Mouse (Mus musculus) embryonic facial prominence, embryonic 12.5 days (tissue): Measurements from ENCODE around the gene Lmnb2. TPM values are rescaled to one million over a fixed set of nuclear protein-coding genes. Genes with fewer than 3 reads are reported as not detected.

Experiments
- ATAC-seq: fragments of 200-750 bp; cut with Nextera tagmentation; 2 replicates; pipeline ENCODE4 v1.8.0; 2017; ENCODE audit not compliant: insufficient number of reproducible peaks, insufficient read depth, low FRiP score, low TSS enrichment
- H3K27ac ChIP-seq: fragments of 300-500 bp; sonication (generic); 2 replicates; pipeline ENCODE4 v1.5.1; 2016; ENCODE audit warnings: mild to moderate bottlenecking
- H3K27me3 ChIP-seq: fragments of 300-500 bp; sonication (generic); 2 replicates; pipeline ENCODE4 v1.6.1; 2016; ENCODE audit warnings: mild to moderate bottlenecking, moderate library complexity
- H3K36me3 ChIP-seq: fragments of 300-500 bp; sonication (generic); 2 replicates; pipeline ENCODE4 v1.6.1; 2016; ENCODE audit warnings: mild to moderate bottlenecking
- H3K4me1 ChIP-seq: fragments of 300-500 bp; sonication (generic); 2 replicates; pipeline ENCODE4 v1.6.1; 2016
- H3K4me2 ChIP-seq: fragments of 300-500 bp; sonication (generic); replicated peaks from 2 replicates; pipeline ENCODE4 v1.6.1; 2016; ENCODE audit warnings: mild to moderate bottlenecking, moderate library complexity
- H3K4me3 ChIP-seq: fragments of 300-500 bp; sonication (generic); 2 replicates; pipeline ENCODE4 v1.5.1; 2016; ENCODE audit warnings: mild to moderate bottlenecking
- H3K9ac ChIP-seq: fragments of 300-500 bp; sonication (generic); 2 replicates; pipeline ENCODE4 v1.6.1; 2016; ENCODE audit warnings: mild to moderate bottlenecking, moderate library complexity
- H3K9me3 ChIP-seq: fragments of 300-500 bp; sonication (generic); 2 replicates; pipeline ENCODE4 v1.6.1; 2016; ENCODE audit warnings: mild to moderate bottlenecking, moderate library complexity
- WGBS: fragments of 180-500 bp; shearing (Covaris S2); methylation state at CpG from one replicate; pipeline ENCODE4 v1.1.7; 2016; 5-methylcytosine and 5-hydroxymethylcytosine counted together
- polyA plus RNA-seq: library from polyadenylated mRNA; unstranded; fragments of >200 nt; fragmentation: Nextera tagmentation; extraction: Ambion mirVana; gene quantifications from 2 replicates; pipeline ENCODE4 v1.2.1, GENCODE M21; 2016

Gene Lmnb2
- polyA plus RNA-seq, 1 experiment from 2014 or later: 70.3 TPM

- no peak overlapping the region for H3K9ac ChIP-seq
- no peak for ATAC-seq
- H3K27ac ChIP-seq: no peak overlapping the region
- no peak overlapping the region for H3K4me2 ChIP-seq
- no peaks in the 10 kb centered on the region for H3K27me3 ChIP-seq
- H3K4me1 ChIP-seq: peaks cover 5% of the 10 kb centered on the region; the same call in 1 of the 2 replicates
- H3K4me3 ChIP-seq: no peak overlapping the region
- peaks cover 50% of the 10 kb centered on the region for H3K36me3 ChIP-seq
- WGBS: 91% methylated on average over 5 of the region's 5 CpGs
- no peaks in the 10 kb centered on the region for H3K9me3 ChIP-seq
These were observed 55.7 kb downstream of the Lmnb2 start for GRCm38 (mm10) chr10:80862305-80862704.

GRCm38 (mm10) chr10:80858350-80858935 is 59.6 kb downstream of the Lmnb2 start:
- Histone ChIP-seq H3K4me3 (no peak overlapping the region), H3K4me2 (no peak overlapping the region), H3K9me3 (no peaks in the 10 kb centered on the region), H3K36me3 (peaks cover 22% of the 10 kb centered on the region), H3K27me3 (no peaks in the 10 kb centered on the region), H3K27ac (0 out of 2 replicates have a peak overlapping the region, but pooled peaks have one; percentile 60), H3K4me1 (peaks cover 33% of the 10 kb centered on the region), H3K9ac (peak overlapping the region; percentile 44; the same call in 1 of the 2 replicates)
- no peak for ATAC-seq
- WGBS: 82% methylated on average over 7 of the region's 7 CpGs

GRCm38 (mm10) chr10:80857848-80858247 is 60.2 kb downstream of the Lmnb2 start:
- Histone ChIP-seq H3K27me3 (no peaks in the 10 kb centered on the region), H3K4me3 (no peak overlapping the region), H3K36me3 (peaks cover 21% of the 10 kb centered on the region), H3K27ac (peak overlapping the region; percentile 60), H3K9ac (peak overlapping the region; percentile 44), H3K9me3 (no peaks in the 10 kb centered on the region), H3K4me2 (0 out of 2 replicates have a peak overlapping the region, but pooled peaks have one; percentile 9), H3K4me1 (peaks cover 34% of the 10 kb centered on the region)
- no peak for ATAC-seq
- 53% methylated on average over 3 of the region's 3 CpGs for WGBS

GRCm38 (mm10) chr10:80857386-80857785 is 60.7 kb downstream of the Lmnb2 start:
- H3K27me3 ChIP-seq: no peaks in the 10 kb centered on the region
- peaks cover 34% of the 10 kb centered on the region for H3K4me1 ChIP-seq
- ATAC-seq: no peak
- WGBS: 32% methylated on average over 8 of the region's 8 CpGs
- H3K4me2 ChIP-seq: peak overlapping the region; percentile 98; the same call in 1 of the 2 replicates
- no peaks in the 10 kb centered on the region for H3K9me3 ChIP-seq
- H3K9ac ChIP-seq: peak overlapping the region; percentile 44
- no peak overlapping the region for H3K4me3 ChIP-seq
- peaks cover 19% of the 10 kb centered on the region for H3K36me3 ChIP-seq
- peak overlapping the region; percentile 60 for H3K27ac ChIP-seq

GRCm38 (mm10) chr10:80856908-80857307 is 61.1 kb downstream of the Lmnb2 start:
- H3K4me1 ChIP-seq: peaks cover 34% of the 10 kb centered on the region
- H3K4me3 ChIP-seq: 0 out of 2 replicates have a peak overlapping the region, but pooled peaks have one; percentile 87
- peak overlapping the region; percentile 98; the same call in 1 of the 2 replicates for H3K4me2 ChIP-seq
- H3K9me3 ChIP-seq: no peaks in the 10 kb centered on the region
- H3K36me3 ChIP-seq: peaks cover 19% of the 10 kb centered on the region
- no peak for ATAC-seq
- H3K27ac ChIP-seq: 0 out of 2 replicates have a peak overlapping the region, but pooled peaks have one; percentile 38
- peak overlapping the region; percentile 84 for H3K9ac ChIP-seq
- H3K27me3 ChIP-seq: no peaks in the 10 kb centered on the region
- WGBS: 59% methylated on average over 5 of the region's 5 CpGs

GRCm38 (mm10) chr10:80856267-80856666 is 61.8 kb downstream of the Lmnb2 start:
- peak overlapping the region; percentile 84 for H3K9ac ChIP-seq
- peaks cover 34% of the 10 kb centered on the region for H3K4me1 ChIP-seq
- peak overlapping the region; percentile 98 for H3K4me2 ChIP-seq
- no peak for ATAC-seq
- H3K36me3 ChIP-seq: peaks cover 19% of the 10 kb centered on the region
- 51% methylated on average over 3 of the region's 3 CpGs for WGBS
- peak overlapping the region; percentile 87 for H3K4me3 ChIP-seq
- H3K9me3 ChIP-seq: no peaks in the 10 kb centered on the region
- H3K27ac ChIP-seq: peak overlapping the region; percentile 38; the same call in 1 of the 2 replicates
- H3K27me3 ChIP-seq: no peaks in the 10 kb centered on the region

GRCm38 (mm10) chr10:80855749-80856073 is 62.3 kb downstream of the Lmnb2 start:
- H3K4me2 ChIP-seq: peak overlapping the region; percentile 98
- peak overlapping the region; percentile 87 for H3K4me3 ChIP-seq
- H3K9me3 ChIP-seq: no peaks in the 10 kb centered on the region
- no peak for ATAC-seq
- peak overlapping the region; percentile 84 for H3K9ac ChIP-seq
- no peaks in the 10 kb centered on the region for H3K27me3 ChIP-seq
- H3K27ac ChIP-seq: no peak overlapping the region
- H3K4me1 ChIP-seq: peaks cover 34% of the 10 kb centered on the region
- H3K36me3 ChIP-seq: peaks cover 24% of the 10 kb centered on the region
- WGBS: 18% methylated on average over 11 of the region's 11 CpGs

GRCm38 (mm10) chr10:80854913-80855748 is 62.9 kb downstream of the Lmnb2 start, which contains the start of the genes Lsm7 and Sppl2b:
Gene Lsm7, minus strand, starts transcription at chr10:80855209.
Gene Sppl2b, plus strand, starts transcription at chr10:80855275.
- Histone ChIP-seq H3K9ac (peak within 1 kb of the TSS; percentile 84), H3K4me2 (peak within 1 kb of the TSS; percentile 98), H3K27me3 (no peaks in the 10 kb centered on the region), H3K4me3 (peak within 1 kb of the TSS; percentile 87), H3K9me3 (no peaks in the 10 kb centered on the region), H3K27ac (peak within 1 kb of the TSS; percentile 46), H3K4me1 (peaks cover 34% of the 10 kb centered on the region), H3K36me3 (peaks cover 24% of the 10 kb centered on the region)
- peak; percentile 37; the same call in 1 of the 2 replicates for ATAC-seq
- under 1% methylated on average over 81 of the region's 81 CpGs for WGBS

Other genes with a start within 250 kb of the Lmnb2 start
- gene Mknk2, start 240.1 kb downstream of the Lmnb2 start, polyA plus RNA-seq: 117 and 122 TPM in 2 replicates
- gene Mob3a, start 216.3 kb downstream of the Lmnb2 start, polyA plus RNA-seq: 57.4 and 60.9 TPM in 2 replicates
- 20.5 and 23.6 TPM in 2 replicates for gene Izumo4, start 216.1 kb downstream of the Lmnb2 start, polyA plus RNA-seq
- 84.7 and 85.8 TPM in 2 replicates for gene Ap3d1, start 176.0 kb downstream of the Lmnb2 start, polyA plus RNA-seq
- gene Dot1l, start 163.0 kb downstream of the Lmnb2 start, polyA plus RNA-seq: 23.5 and 26.1 TPM in 2 replicates
- gene Sf3a2, start 120.0 kb downstream of the Lmnb2 start, polyA plus RNA-seq: 64.8 and 71.7 TPM in 2 replicates
- 132 and 142 TPM in 2 replicates for gene Plekhj1, start 119.6 kb downstream of the Lmnb2 start, polyA plus RNA-seq
- not detected in 2 replicates for gene Amh, start 113.0 kb downstream of the Lmnb2 start, polyA plus RNA-seq
- 1.6 and 1.8 TPM in 2 replicates for gene Jsrp1, start 104.7 kb downstream of the Lmnb2 start, polyA plus RNA-seq
- gene Oaz1, start 91.6 kb downstream of the Lmnb2 start, polyA plus RNA-seq: 1,786 and 1,871 TPM in 2 replicates
- 1.7 and 2.1 TPM in 2 replicates for gene Lingo3, start 74.2 kb downstream of the Lmnb2 start, polyA plus RNA-seq
- 314 and 329 TPM in 2 replicates for gene Lsm7, start 63.0 kb downstream of the Lmnb2 start, polyA plus RNA-seq
- gene Sppl2b, start 63.0 kb downstream of the Lmnb2 start, polyA plus RNA-seq: 52.0 and 53.0 TPM in 2 replicates
- gene Tmprss9, start 46.4 kb downstream of the Lmnb2 start, polyA plus RNA-seq: 0.09 and 0.10 TPM in 2 replicates
- 308 and 322 TPM in 2 replicates for gene Timm13, start 17.3 kb downstream of the Lmnb2 start, polyA plus RNA-seq
- 15.9 and 20.5 TPM in 2 replicates for gene Gadd45b, start 11.8 kb upstream of the Lmnb2 start, polyA plus RNA-seq
- gene Gng7, start 96.7 kb upstream of the Lmnb2 start, polyA plus RNA-seq: 11.0 and 11.4 TPM in 2 replicates
- gene Diras1, start 107.4 kb upstream of the Lmnb2 start, polyA plus RNA-seq: 1.9 and 2.1 TPM in 2 replicates
- 21.8 and 21.9 TPM in 2 replicates for gene Slc39a3, start 119.2 kb upstream of the Lmnb2 start, polyA plus RNA-seq
- gene Sgta, start 141.9 kb upstream of the Lmnb2 start, polyA plus RNA-seq: 242 and 251 TPM in 2 replicates
- 68.2 and 71.3 TPM in 2 replicates for gene Thop1, start 151.8 kb upstream of the Lmnb2 start, polyA plus RNA-seq
- 0.31 and 0.69 TPM in 2 replicates for gene Creb3l3, start 180.6 kb upstream of the Lmnb2 start, polyA plus RNA-seq
- 230 and 238 TPM in 2 replicates for gene Map2k2, start 187.7 kb upstream of the Lmnb2 start, polyA plus RNA-seq
- gene Zbtb7a, start 217.0 kb upstream of the Lmnb2 start, polyA plus RNA-seq: 21.7 and 22.3 TPM in 2 replicates
- 57.5 and 62.0 TPM in 2 replicates for gene Pias4, start 249.7 kb upstream of the Lmnb2 start, polyA plus RNA-seq